Mouse (Mus musculus): ENCODE results near the gene Phlda1. TPM values are rescaled to one million over a fixed set of nuclear protein-coding genes. Genes with fewer than 3 reads are reported as not detected.

The Phlda1 gene
- total and polyA plus RNA-seq, 3 experiments, result 2.6 to 43.1 (median 17.4) TPM

DNA sequence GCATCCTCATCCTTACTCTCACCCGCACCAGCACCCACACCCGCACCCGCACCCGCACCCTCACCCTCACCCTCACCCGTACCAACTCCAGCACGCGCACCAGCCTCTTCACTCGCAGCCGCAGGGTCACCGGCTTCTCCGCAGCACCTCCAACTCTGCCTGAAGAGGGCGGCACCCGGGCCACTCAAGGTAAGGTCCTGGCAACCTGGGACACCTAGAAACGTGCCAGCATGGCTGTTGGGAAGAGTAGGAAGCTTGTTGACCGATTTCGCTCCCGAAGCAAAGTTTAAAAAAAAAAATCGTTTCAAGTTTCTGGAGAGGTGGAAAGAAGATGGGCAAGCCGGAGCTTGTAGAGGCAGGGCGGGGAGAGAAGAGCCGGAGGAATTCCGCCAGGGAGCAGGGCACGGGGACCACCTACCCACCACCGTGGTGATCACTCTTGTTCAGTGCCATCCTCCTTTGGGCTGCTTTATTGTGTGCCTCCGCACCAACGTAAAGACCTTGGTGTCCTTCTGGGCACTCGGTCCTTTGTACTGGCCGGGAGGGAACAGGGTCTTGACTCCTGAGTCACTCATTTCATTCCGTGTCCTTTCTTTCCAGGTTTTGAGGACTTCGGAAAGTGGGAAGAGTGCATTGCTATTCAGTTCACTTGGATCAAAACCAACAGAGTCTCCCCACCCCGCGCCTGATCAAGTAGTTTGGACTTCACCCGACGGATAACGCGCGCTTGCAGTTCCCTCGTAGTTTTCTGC lies 1.6 kb downstream of the Phlda1 start:
- H3K27me3 ChIP-seq (ENCODE audit: insufficient read depth, low read length), result no peaks in the 10 kb centered on the region

DNA sequence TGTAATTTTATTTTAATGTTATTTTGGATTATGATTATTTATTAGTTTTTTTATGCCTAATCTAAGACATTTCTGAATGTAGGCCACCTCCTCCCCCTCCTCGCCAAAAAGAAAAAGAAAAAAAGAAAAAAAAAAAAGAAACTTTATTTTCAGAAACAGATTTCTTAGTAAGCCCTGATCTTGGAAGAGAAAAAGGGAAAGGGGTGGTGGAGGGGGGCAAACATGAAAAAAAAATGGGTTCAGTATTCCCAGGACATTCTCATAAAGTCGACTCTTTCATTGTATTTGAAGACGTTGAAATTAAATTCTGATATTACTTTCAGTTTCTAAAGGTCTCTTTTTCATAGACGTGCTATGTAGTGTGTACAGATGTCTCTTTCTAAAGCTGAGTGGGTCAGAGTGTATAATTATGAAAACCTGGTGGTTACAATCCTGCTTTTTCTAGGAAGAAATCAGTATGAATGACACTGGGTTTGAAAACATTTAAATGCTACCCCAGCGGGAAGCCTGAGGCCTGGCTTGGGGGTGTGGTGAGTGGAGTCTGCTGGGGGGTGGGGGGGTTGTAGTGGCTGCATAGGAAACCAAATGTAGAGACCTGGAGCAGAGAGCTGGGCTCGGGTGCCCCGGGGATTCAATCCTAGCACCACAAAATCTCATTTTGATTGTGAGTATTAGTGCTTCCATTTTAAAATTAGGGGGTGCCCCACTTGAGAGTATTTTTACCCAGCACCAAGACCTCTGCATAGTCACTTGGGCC lies 2.4 kb downstream of the Phlda1 start:
- no peaks in the 10 kb centered on the region for H3K9me3 ChIP-seq (replicated peaks)
- H3K4me3 ChIP-seq (ENCODE audit: low read depth, low read length), result peak overlapping the region; percentile 94; the same call in 1 of the 2 replicates
- no peaks in the 10 kb centered on the region for H3K27me3 ChIP-seq (ENCODE audit: insufficient read depth, low read length)
- peaks cover 50% of the 10 kb centered on the region for H3K4me1 ChIP-seq (ENCODE audit: insufficient read depth, low read depth, low read length)
- TF ChIP-seq POLR2AphosphoS5 (IDR thresholded peaks at IDR 0.05; ENCODE audit: insufficient replicate concordance, low read depth, low read length), result no peak
- ATAC-seq (ENCODE audit: extremely low read depth, insufficient number of reproducible peaks, low FRiP score, poor library complexity, severe bottlenecking) (no peak), DNase-seq (ENCODE audit: low spot score) (no peak)
- H3K36me3 ChIP-seq (replicated peaks), result peaks cover 7% of the 10 kb centered on the region

More for the DNA sequence above, 1.6 kb downstream of the Phlda1 start:
- Histone ChIP-seq H3K4me3 (ENCODE audit: low read depth, low read length) (peak overlapping the region; percentile 94), H3K4me1 (ENCODE audit: insufficient read depth, low read depth, low read length) (peaks cover 52% of the 10 kb centered on the region), H3K9me3 (replicated peaks) (no peaks in the 10 kb centered on the region), H3K36me3 (replicated peaks) (peaks cover 7% of the 10 kb centered on the region)
- TF ChIP-seq CTCF (IDR thresholded peaks at IDR 0.05; ENCODE audit: low read depth, low read length) (no peak), POLR2AphosphoS5 (IDR thresholded peaks at IDR 0.05; ENCODE audit: insufficient replicate concordance, low read depth, low read length) (no peak), TAL1 (conservative IDR thresholded peaks at IDR 0.05; ENCODE audit: low read depth, low read length) (no peak), GATA2 (IDR thresholded peaks at IDR 0.05; ENCODE audit: borderline replicate concordance, low read depth, low read length) (no peak), GATA1 (IDR thresholded peaks at IDR 0.05; ENCODE audit: borderline replicate concordance, low read length) (no peak)
- peak; percentile 51 for DNase-seq (ENCODE audit: low spot score)
- ATAC-seq (ENCODE audit: extremely low read depth, insufficient number of reproducible peaks, low FRiP score, poor library complexity, severe bottlenecking), result no peak

DNA sequence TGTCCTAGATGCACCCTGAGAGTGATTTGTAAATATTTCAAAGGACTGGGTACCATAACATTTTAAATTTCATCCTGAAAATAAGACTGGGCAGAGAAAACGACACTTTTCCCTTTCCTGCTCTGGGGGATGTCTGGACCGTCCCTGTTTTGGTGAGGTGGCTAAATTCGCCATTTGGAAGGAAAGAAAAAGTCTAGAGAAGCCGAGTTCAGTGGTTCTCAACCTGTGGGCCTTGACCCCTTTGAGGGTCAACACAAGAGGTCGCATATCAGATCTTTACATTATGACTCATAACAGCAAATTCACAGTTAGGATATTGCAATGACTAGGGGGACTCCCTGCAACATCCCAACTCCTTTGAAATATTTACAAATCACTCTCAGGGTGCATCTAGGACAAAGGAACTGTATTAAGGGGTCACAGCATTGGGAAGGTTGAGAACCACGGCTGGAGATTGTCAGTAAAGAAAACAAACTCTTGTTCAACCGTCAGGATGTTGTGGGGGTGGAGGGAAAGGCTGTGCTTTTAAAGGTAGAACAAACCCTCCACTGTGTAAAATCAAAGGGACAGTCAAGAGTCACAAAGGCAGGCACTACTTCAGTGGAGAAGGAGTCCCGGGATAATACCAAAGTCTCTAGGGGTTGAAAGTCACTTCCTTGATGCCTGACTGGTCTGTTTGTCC lies 3.2 kb downstream of the Phlda1 start:
- DNase-seq (ENCODE audit: low spot score) (no peak), ATAC-seq (ENCODE audit: extremely low read depth, insufficient number of reproducible peaks, low FRiP score, poor library complexity, severe bottlenecking) (no peak)
- Histone ChIP-seq H3K27me3 (ENCODE audit: insufficient read depth, low read length) (no peaks in the 10 kb centered on the region), H3K4me3 (ENCODE audit: low read depth, low read length) (peak overlapping the region; percentile 54; the same call in 1 of the 2 replicates), H3K4me1 (ENCODE audit: insufficient read depth, low read depth, low read length) (peaks cover 46% of the 10 kb centered on the region), H3K36me3 (replicated peaks) (peaks cover 7% of the 10 kb centered on the region), H3K9me3 (replicated peaks) (no peaks in the 10 kb centered on the region)
- TF ChIP-seq POLR2AphosphoS5 (IDR thresholded peaks at IDR 0.05; ENCODE audit: insufficient replicate concordance, low read depth, low read length), result no peak
- no peak for TF ChIP-seq CTCF (IDR thresholded peaks at IDR 0.05; ENCODE audit: low read depth, low read length)
- TF ChIP-seq GATA2 (IDR thresholded peaks at IDR 0.05; ENCODE audit: borderline replicate concordance, low read depth, low read length), result no peak
- no peak for TF ChIP-seq TAL1 (conservative IDR thresholded peaks at IDR 0.05; ENCODE audit: low read depth, low read length)
- TF ChIP-seq GATA1 (IDR thresholded peaks at IDR 0.05; ENCODE audit: borderline replicate concordance, low read length), result no peak

DNA sequence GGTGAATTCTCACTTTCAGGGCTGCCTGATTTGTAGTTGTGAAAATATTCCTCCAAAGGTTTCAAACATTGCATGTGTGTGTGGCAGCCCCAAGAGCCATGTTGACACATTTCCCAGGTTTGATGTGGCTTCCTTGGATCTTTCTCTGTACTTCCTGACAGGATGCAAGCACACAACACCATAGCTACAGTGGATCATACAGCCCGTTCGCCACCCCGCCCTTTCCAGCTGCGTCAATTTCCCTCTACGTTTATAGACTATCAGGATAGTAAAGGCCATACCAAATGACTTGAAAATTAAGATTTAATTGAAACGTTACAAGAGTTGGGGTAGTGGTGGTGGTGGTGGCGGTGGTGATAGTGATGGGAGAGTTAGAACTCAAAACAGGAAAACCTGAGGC lies 3.9 kb downstream of the Phlda1 start:
- Histone ChIP-seq H3K4me3 (ENCODE audit: low read depth, low read length) (no peak overlapping the region), H3K4me1 (ENCODE audit: insufficient read depth, low read depth, low read length) (peaks cover 48% of the 10 kb centered on the region), H3K27me3 (ENCODE audit: insufficient read depth, low read length) (no peaks in the 10 kb centered on the region; the same call in 1 of the 2 replicates), H3K36me3 (replicated peaks) (peaks cover 7% of the 10 kb centered on the region), H3K9me3 (replicated peaks) (no peaks in the 10 kb centered on the region)
- DNase-seq (ENCODE audit: low spot score) (no peak), ATAC-seq (ENCODE audit: extremely low read depth, insufficient number of reproducible peaks, low FRiP score, poor library complexity, severe bottlenecking) (no peak)
- TF ChIP-seq TAL1 (conservative IDR thresholded peaks at IDR 0.05; ENCODE audit: low read depth, low read length) (no peak), GATA2 (IDR thresholded peaks at IDR 0.05; ENCODE audit: borderline replicate concordance, low read depth, low read length) (no peak), POLR2AphosphoS5 (IDR thresholded peaks at IDR 0.05; ENCODE audit: insufficient replicate concordance, low read depth, low read length) (no peak), GATA1 (IDR thresholded peaks at IDR 0.05; ENCODE audit: borderline replicate concordance, low read length) (no peak), CTCF (IDR thresholded peaks at IDR 0.05; ENCODE audit: low read depth, low read length) (no peak)

DNA sequence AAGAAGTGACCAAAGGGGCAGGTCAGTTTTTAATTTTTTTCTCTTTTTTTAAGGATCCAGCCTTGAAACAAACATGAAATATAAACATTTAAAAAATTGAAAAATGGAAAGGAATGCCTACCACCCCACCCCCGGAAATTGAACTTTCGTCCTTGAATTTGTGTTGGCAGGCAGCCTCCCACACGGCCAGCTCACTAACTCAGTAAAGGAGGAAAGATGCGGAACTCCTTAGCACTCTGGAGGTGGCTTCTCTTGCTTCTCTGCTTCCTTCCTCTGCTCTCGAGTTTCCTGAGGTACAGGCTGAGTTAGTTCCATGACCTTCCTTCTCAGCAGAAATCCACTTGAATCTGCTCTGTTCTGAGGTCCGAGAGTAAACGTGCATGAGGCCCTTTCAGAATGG lies 4.7 kb downstream of the Phlda1 start:
- ATAC-seq (ENCODE audit: extremely low read depth, insufficient number of reproducible peaks, low FRiP score, poor library complexity, severe bottlenecking) (no peak), DNase-seq (ENCODE audit: low spot score) (no peak)
- peaks cover 6% of the 10 kb centered on the region for H3K27me3 ChIP-seq (ENCODE audit: insufficient read depth, low read length)
- peaks cover 48% of the 10 kb centered on the region for H3K4me1 ChIP-seq (ENCODE audit: insufficient read depth, low read depth, low read length)
- no peaks in the 10 kb centered on the region for H3K9me3 ChIP-seq (replicated peaks)
- H3K36me3 ChIP-seq (replicated peaks), result peaks cover 7% of the 10 kb centered on the region
- no peak overlapping the region for H3K4me3 ChIP-seq (ENCODE audit: low read depth, low read length)
- TF ChIP-seq GATA2 (IDR thresholded peaks at IDR 0.05; ENCODE audit: borderline replicate concordance, low read depth, low read length) (no peak), POLR2AphosphoS5 (IDR thresholded peaks at IDR 0.05; ENCODE audit: insufficient replicate concordance, low read depth, low read length) (no peak), CTCF (IDR thresholded peaks at IDR 0.05; ENCODE audit: low read depth, low read length) (no peak), GATA1 (IDR thresholded peaks at IDR 0.05; ENCODE audit: borderline replicate concordance, low read length) (no peak), TAL1 (conservative IDR thresholded peaks at IDR 0.05; ENCODE audit: low read depth, low read length) (no peak)

DNA sequence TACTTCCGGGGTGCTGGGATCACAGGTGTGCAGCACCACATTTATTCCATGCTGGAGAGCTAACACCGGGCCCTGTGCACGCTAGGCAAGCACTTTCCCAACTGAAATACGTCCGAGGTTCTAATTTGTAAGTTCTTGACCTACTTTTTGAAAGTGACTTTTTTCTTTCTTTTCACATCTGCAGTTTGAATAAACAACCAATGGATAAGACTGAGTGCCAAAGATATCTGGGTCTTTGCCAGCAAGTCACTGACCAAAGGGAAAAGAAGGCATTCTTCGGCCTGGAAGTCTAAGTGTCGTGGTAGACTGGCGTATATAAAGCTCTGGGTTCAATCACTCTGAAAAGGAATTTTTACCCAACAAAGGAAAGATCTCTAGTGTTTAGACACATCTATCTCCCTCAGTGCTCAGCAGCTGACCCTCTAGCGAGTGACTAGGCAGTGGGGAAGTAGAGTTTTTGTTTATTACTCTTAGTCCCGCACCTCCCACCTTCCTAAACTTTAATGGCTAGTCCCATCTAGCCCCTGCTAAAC lies 6.0 kb downstream of the Phlda1 start:
- ATAC-seq (ENCODE audit: extremely low read depth, insufficient number of reproducible peaks, low FRiP score, poor library complexity, severe bottlenecking), result no peak
- peaks cover 52% of the 10 kb centered on the region for H3K4me1 ChIP-seq (ENCODE audit: insufficient read depth, low read depth, low read length)
- no peak for DNase-seq (ENCODE audit: low spot score)
- TF ChIP-seq TAL1 (conservative IDR thresholded peaks at IDR 0.05; ENCODE audit: low read depth, low read length) (no peak), POLR2AphosphoS5 (IDR thresholded peaks at IDR 0.05; ENCODE audit: insufficient replicate concordance, low read depth, low read length) (no peak), GATA2 (IDR thresholded peaks at IDR 0.05; ENCODE audit: borderline replicate concordance, low read depth, low read length) (no peak), CTCF (IDR thresholded peaks at IDR 0.05; ENCODE audit: low read depth, low read length) (no peak), GATA1 (IDR thresholded peaks at IDR 0.05; ENCODE audit: borderline replicate concordance, low read length) (no peak)
- H3K27me3 ChIP-seq (ENCODE audit: insufficient read depth, low read length), result peaks cover 15% of the 10 kb centered on the region
- peaks cover 7% of the 10 kb centered on the region for H3K36me3 ChIP-seq (replicated peaks)
- H3K4me3 ChIP-seq (ENCODE audit: low read depth, low read length), result no peak overlapping the region
- no peaks in the 10 kb centered on the region for H3K9me3 ChIP-seq (replicated peaks)

All from G1E (cell line).